Mouse (Mus musculus): ENCODE results near the gene Slc10a1. TPM values are rescaled to one million over a fixed set of nuclear protein-coding genes. Genes with fewer than 3 reads are reported as not detected.

Slc10a1 gene
- polyA plus RNA-seq, 1 experiment from 2014 or later, result 0.95 TPM

GRCm38 (mm10) chr12:80944204-80944603 lies 24.3 kb downstream of the Slc10a1 start:
- H3K27ac ChIP-seq, result peak overlapping the region; percentile 97
- 53% methylated on average over 4 of the region's 4 CpGs for WGBS (ENCODE audit: insufficient replicate concordance)
- no peaks in the 10 kb centered on the region for H3K27me3 ChIP-seq
- no peaks in the 10 kb centered on the region for H3K9me3 ChIP-seq (replicated peaks)
- peak overlapping the region; percentile 84 for H3K4me3 ChIP-seq (replicated peaks)
- H3K4me1 ChIP-seq (replicated peaks), result peaks cover 74% of the 10 kb centered on the region
- peak; percentile 8 for DNase-seq
- peak overlapping the region; percentile 76 for H3K4me2 ChIP-seq
- ATAC-seq (ENCODE audit: low read depth), result no peak
- H3K36me3 ChIP-seq, result peaks cover 31% of the 10 kb centered on the region
- peak overlapping the region; percentile 47; the same call in 1 of the 2 replicates for H3K9ac ChIP-seq

GRCm38 (mm10) chr12:80943395-80943794 lies 25.1 kb downstream of the Slc10a1 start:
- DNase-seq, result peak; percentile 56
- H3K9ac ChIP-seq, result peak overlapping the region; percentile 47
- 25% methylated on average over 3 of the region's 3 CpGs for WGBS (ENCODE audit: insufficient replicate concordance)
- peak overlapping the region; percentile 97 for H3K27ac ChIP-seq
- H3K4me1 ChIP-seq (replicated peaks), result peaks cover 76% of the 10 kb centered on the region
- ATAC-seq (ENCODE audit: low read depth), result peak; percentile 70
- H3K36me3 ChIP-seq, result peaks cover 25% of the 10 kb centered on the region
- H3K4me2 ChIP-seq, result peak overlapping the region; percentile 76
- H3K9me3 ChIP-seq (replicated peaks), result no peaks in the 10 kb centered on the region
- H3K27me3 ChIP-seq, result no peaks in the 10 kb centered on the region
- H3K4me3 ChIP-seq (replicated peaks), result peak overlapping the region; percentile 20; the same call in 1 of the 2 replicates

- peak overlapping the region; percentile 97 for H3K27ac ChIP-seq
- no peak overlapping the region for H3K9ac ChIP-seq
- no peak for DNase-seq
- H3K4me2 ChIP-seq, result no peak overlapping the region
- H3K36me3 ChIP-seq, result peaks cover 11% of the 10 kb centered on the region
- no peaks in the 10 kb centered on the region for H3K9me3 ChIP-seq (replicated peaks)
- no peak overlapping the region for H3K4me3 ChIP-seq (replicated peaks)
- H3K27me3 ChIP-seq, result no peaks in the 10 kb centered on the region
- ATAC-seq (ENCODE audit: low read depth), result no peak
- 95% methylated on average over 3 of the region's 3 CpGs for WGBS (ENCODE audit: insufficient replicate concordance)
- peaks cover 75% of the 10 kb centered on the region for H3K4me1 ChIP-seq (replicated peaks)
These were observed 26.6 kb downstream of the Slc10a1 start for GRCm38 (mm10) chr12:80941886-80942285.

- H3K27ac ChIP-seq, result peak overlapping the region; percentile 72
- no peak for DNase-seq
- no peak overlapping the region for H3K4me3 ChIP-seq (replicated peaks)
- WGBS (ENCODE audit: insufficient replicate concordance), result 66% methylated on average over 4 of the region's 4 CpGs
- no peaks in the 10 kb centered on the region for H3K9me3 ChIP-seq (replicated peaks)
- H3K4me2 ChIP-seq, result no peak overlapping the region
- H3K27me3 ChIP-seq, result no peaks in the 10 kb centered on the region
- no peak for ATAC-seq (ENCODE audit: low read depth)
- 0 out of 2 replicates have a peak, but pooled peaks cover 5% of the 10 kb centered on the region for H3K36me3 ChIP-seq
- no peak overlapping the region for H3K9ac ChIP-seq
- H3K4me1 ChIP-seq (replicated peaks), result peaks cover 64% of the 10 kb centered on the region
These were observed 29.3 kb downstream of the Slc10a1 start for GRCm38 (mm10) chr12:80939165-80939564.

GRCm38 (mm10) chr12:80938642-80939041 lies 29.9 kb downstream of the Slc10a1 start:
- 49% methylated on average over 5 of the region's 5 CpGs for WGBS (ENCODE audit: insufficient replicate concordance)
- H3K4me3 ChIP-seq (replicated peaks), result no peak overlapping the region
- H3K27me3 ChIP-seq, result no peaks in the 10 kb centered on the region
- no peak for ATAC-seq (ENCODE audit: low read depth)
- 0 out of 2 replicates have a peak, but pooled peaks cover 5% of the 10 kb centered on the region for H3K36me3 ChIP-seq
- DNase-seq, result no peak
- no peak overlapping the region for H3K9ac ChIP-seq
- H3K4me1 ChIP-seq (replicated peaks), result peaks cover 59% of the 10 kb centered on the region
- peak overlapping the region; percentile 72 for H3K27ac ChIP-seq
- H3K9me3 ChIP-seq (replicated peaks), result no peaks in the 10 kb centered on the region
- H3K4me2 ChIP-seq, result no peak overlapping the region

GRCm38 (mm10) chr12:80937331-80938029 lies 31.0 kb downstream of the Slc10a1 start:
- WGBS (ENCODE audit: insufficient replicate concordance), result 67% methylated on average over 9 of the region's 9 CpGs

GRCm38 (mm10) chr12:80936751-80937150 lies 31.8 kb downstream of the Slc10a1 start:
- Histone ChIP-seq H3K27me3 (no peaks in the 10 kb centered on the region), H3K4me2 (no peak overlapping the region), H3K27ac (no peak overlapping the region), H3K4me3 (replicated peaks) (no peak overlapping the region), H3K4me1 (replicated peaks) (peaks cover 43% of the 10 kb centered on the region), H3K9me3 (replicated peaks) (no peaks in the 10 kb centered on the region), H3K9ac (no peak overlapping the region), H3K36me3 (0 out of 2 replicates have a peak, but pooled peaks cover 5% of the 10 kb centered on the region)
- WGBS (ENCODE audit: insufficient replicate concordance), result 73% methylated on average over 2 of the region's 2 CpGs
- no peak for DNase-seq
- no peak for ATAC-seq (ENCODE audit: low read depth)

More at GRCm38 (mm10) chr12:80937331-80938029, 31.0 kb downstream of the Slc10a1 start:
- no peaks in the 10 kb centered on the region for H3K9me3 ChIP-seq (replicated peaks)
- ATAC-seq (ENCODE audit: low read depth), result no peak
- H3K27ac ChIP-seq, result no peak overlapping the region
- H3K9ac ChIP-seq, result no peak overlapping the region
- H3K4me3 ChIP-seq (replicated peaks), result no peak overlapping the region
- H3K4me2 ChIP-seq, result no peak overlapping the region
- no peak for DNase-seq
- peaks cover 47% of the 10 kb centered on the region for H3K4me1 ChIP-seq (replicated peaks)
- 0 out of 2 replicates have a peak, but pooled peaks cover 5% of the 10 kb centered on the region for H3K36me3 ChIP-seq
- no peaks in the 10 kb centered on the region for H3K27me3 ChIP-seq

- ATAC-seq (ENCODE audit: low read depth), result no peak
- Histone ChIP-seq H3K4me2 (no peak overlapping the region), H3K36me3 (no peaks in the 10 kb centered on the region), H3K4me1 (replicated peaks) (peaks cover 36% of the 10 kb centered on the region), H3K9ac (no peak overlapping the region), H3K9me3 (replicated peaks) (no peaks in the 10 kb centered on the region), H3K4me3 (replicated peaks) (no peak overlapping the region), H3K27me3 (no peaks in the 10 kb centered on the region), H3K27ac (no peak overlapping the region)
- 84% methylated on average over 1 of the region's 1 CpGs for WGBS (ENCODE audit: insufficient replicate concordance)
- DNase-seq, result no peak
These were observed 35.6 kb downstream of the Slc10a1 start for GRCm38 (mm10) chr12:80932865-80933264.

- Histone ChIP-seq H3K4me1 (replicated peaks) (peaks cover 37% of the 10 kb centered on the region), H3K9ac (no peak overlapping the region), H3K27ac (no peak overlapping the region), H3K9me3 (replicated peaks) (no peaks in the 10 kb centered on the region), H3K4me3 (replicated peaks) (no peak overlapping the region), H3K4me2 (no peak overlapping the region), H3K36me3 (no peaks in the 10 kb centered on the region), H3K27me3 (no peaks in the 10 kb centered on the region)
- ATAC-seq (ENCODE audit: low read depth) (no peak), DNase-seq (no peak)
- WGBS (ENCODE audit: insufficient replicate concordance), result 65% methylated on average over 3 of the region's 3 CpGs
These were observed 36.9 kb downstream of the Slc10a1 start for GRCm38 (mm10) chr12:80931402-80932140.

- H3K27ac ChIP-seq, result peak overlapping the region; percentile 68
- no peak overlapping the region for H3K9ac ChIP-seq
- no peak overlapping the region for H3K4me3 ChIP-seq (replicated peaks)
- DNase-seq (peak; percentile 53), ATAC-seq (ENCODE audit: low read depth) (peak; percentile 90)
- H3K36me3 ChIP-seq, result no peaks in the 10 kb centered on the region
- H3K4me2 ChIP-seq, result no peak overlapping the region
- H3K4me1 ChIP-seq (replicated peaks), result peaks cover 46% of the 10 kb centered on the region
- WGBS (ENCODE audit: insufficient replicate concordance), result 34% methylated on average over 7 of the region's 7 CpGs
- no peaks in the 10 kb centered on the region for H3K27me3 ChIP-seq
- H3K9me3 ChIP-seq (replicated peaks), result no peaks in the 10 kb centered on the region
These were observed 38.4 kb downstream of the Slc10a1 start for GRCm38 (mm10) chr12:80930141-80930540.

GRCm38 (mm10) chr12:80928881-80929280 lies 39.6 kb downstream of the Slc10a1 start:
- Histone ChIP-seq H3K27me3 (peaks cover 4% of the 10 kb centered on the region; the same call in 1 of the 2 replicates), H3K9me3 (replicated peaks) (no peaks in the 10 kb centered on the region), H3K9ac (no peak overlapping the region), H3K27ac (peak overlapping the region; percentile 75), H3K4me1 (replicated peaks) (peaks cover 48% of the 10 kb centered on the region), H3K4me2 (no peak overlapping the region), H3K36me3 (no peaks in the 10 kb centered on the region), H3K4me3 (replicated peaks) (no peak overlapping the region)
- DNase-seq, result no peak
- no peak for ATAC-seq (ENCODE audit: low read depth)
- whole genome bisulfite sequencing (ENCODE audit: insufficient replicate concordance), result 61% methylated on average over 3 of the region's 3 CpGs
